Mouse (Mus musculus) megakaryocyte, embryonic 14.5 days (primary cell): ENCODE results near the gene Yif1b.

Experiments
- FLI1 ChIP-seq: IDR thresholded peaks from 2 replicates; pipeline ENCODE4 v1.6.1; 2012; ENCODE audit warnings: low read length, inconsistent platforms, mixed read lengths
- GATA1 ChIP-seq: IDR thresholded peaks from 3 replicates; pipeline ENCODE4 v1.6.1; 2012; ENCODE audit warnings: mixed read lengths, low read length, inconsistent platforms, borderline replicate concordance

DNA sequence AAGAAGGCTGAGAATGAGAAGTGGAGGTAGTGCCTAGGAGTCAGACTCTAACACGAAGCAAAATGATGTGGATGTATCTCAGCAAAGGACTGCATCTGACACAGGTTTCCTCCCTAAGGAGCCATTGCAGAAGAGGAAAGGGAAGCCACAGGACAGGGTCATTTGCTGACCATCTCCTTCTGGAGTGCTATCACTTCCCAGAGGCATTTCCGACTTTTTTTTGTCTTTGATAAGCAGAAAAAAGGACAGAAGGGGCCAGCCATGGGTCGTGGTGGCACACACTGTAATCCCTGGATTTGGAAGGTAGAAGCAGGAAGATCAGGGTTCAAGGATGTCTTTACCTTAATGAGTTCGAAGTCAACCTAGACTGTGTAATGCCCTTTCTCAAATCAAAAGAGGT, 1.5 kb upstream of the Yif1b start:
- no peak for TF ChIP-seq GATA1
- no peak for TF ChIP-seq FLI1
